Comparison of ENCODE assay signal across 9 mouse cellular contexts in genomic region chr1:193255488-193256288, GRCm38 (mm10). TPM values are rescaled to one million over a fixed set of nuclear protein-coding genes. Genes with fewer than 3 reads are reported as not detected.
DNase-seq lines count a peak whose midpoint lies in the region; ATAC-seq and TF ChIP-seq lines count a peak whose summit lies in the region.
"Had no signal": no experiment of that assay in that cellular context is flagged by ENCODE, and none has a peak within 500 bp of the region (broad histone marks: within the 10 kb centered on the region; RNA-seq: fewer than 3 reads in every experiment).

No protein-coding gene starts in this region.

- peak; percentile 79 for DNase-seq in adrenal gland, postnatal 25 days
- DNase-seq in heart, postnatal 36 days = peak; percentile 76 to 81
- peak; percentile 63 for DNase-seq in large intestine, adult 2 months (ENCODE audit: low read depth, low spot score)
- DNase-seq in lung, embryonic 14.5 days = peak; percentile 91
- DNase-seq in retina, embryonic 14.5 days (ENCODE audit: low spot score) = peak; percentile 68
- peak; percentile 60 to 78 for DNase-seq in urinary bladder, postnatal 4 days (ENCODE audit: low spot score in 2 of 2)

- TF ChIP-seq CTCF in E14TG2a.4 (conservative IDR thresholded peaks at IDR 0.05; ENCODE audit: low read length) = peak; percentile 38
- 0 out of 2 replicates have a peak, but pooled peaks have one; percentile 1 for TF ChIP-seq CTCF in embryonic fibroblast, embryonic 13.5 days (IDR thresholded peaks at IDR 0.05; ENCODE audit: borderline replicate concordance, insufficient read depth, low read length)
- TF ChIP-seq CTCF in lung, embryonic 14.5 days (IDR thresholded peaks at IDR 0.05; ENCODE audit: low read depth) = peak; percentile 74

- no peaks in the 10 kb centered on the region for H3K27me3 ChIP-seq in E14TG2a.4 (ENCODE audit: insufficient read depth, low read length)
- H3K27me3 ChIP-seq in lung, embryonic 14.5 days (ENCODE audit: insufficient read depth, low read length) = no peaks in the 10 kb centered on the region

- WGBS in large intestine, adult 2 months = 32% methylated on average over 3 of the region's 3 CpGs
- 19% methylated on average over 3 of the region's 3 CpGs for WGBS in lung, embryonic 14.5 days

- peak; percentile 54; the same call in 1 of the 2 replicates for ATAC-seq in lung, embryonic 14.5 days (ENCODE audit: insufficient read depth)

- TF ChIP-seq POLR2A in embryonic fibroblast, embryonic 13.5 days (IDR thresholded peaks at IDR 0.05; ENCODE audit: low read depth, low read length) = no peak

- no peak overlapping the region for H3K4me2 ChIP-seq in lung, embryonic 14.5 days

- no peaks in the 10 kb centered on the region for H3K4me1 ChIP-seq in E14TG2a.4 (replicated peaks; ENCODE audit: low read depth, low read length)
- no peaks in the 10 kb centered on the region for H3K4me1 ChIP-seq in embryonic fibroblast, embryonic 13.5 days (ENCODE audit: control insufficient read depth, insufficient read depth, low read length)
- H3K4me1 ChIP-seq in lung, embryonic 14.5 days (ENCODE audit: insufficient read depth) = no peaks in the 10 kb centered on the region

- H3K9ac ChIP-seq in lung, embryonic 14.5 days = no peak overlapping the region

- no peak overlapping the region for H3K4me3 ChIP-seq in E14TG2a.4 (replicated peaks; ENCODE audit: low read length)
- H3K4me3 ChIP-seq in embryonic fibroblast, embryonic 13.5 days (ENCODE audit: insufficient read depth, low read length) = no peak overlapping the region
- H3K4me3 ChIP-seq in lung, embryonic 14.5 days (ENCODE audit: low read depth, low read length) = no peak overlapping the region
- H3K4me3 ChIP-seq: erythroblast, embryonic 14.5 days had no signal

- intact Hi-C loops in heart, postnatal 36 days (cut with DNase I) = loop anchor here (1.0 kb wide), 2 partner anchors 69 to 121 kb away; no protein-coding TSS in a partner anchor

- no peak overlapping the region for H3K27ac ChIP-seq in embryonic fibroblast, embryonic 13.5 days (ENCODE audit: insufficient read depth, low read length)
- H3K27ac ChIP-seq in lung, embryonic 14.5 days (ENCODE audit: low read depth) = no peak overlapping the region

- no peaks in the 10 kb centered on the region for H3K9me3 ChIP-seq in E14TG2a.4 (ENCODE audit: low read length)
- H3K9me3 ChIP-seq in lung, embryonic 14.5 days (ENCODE audit: low read depth, low read length) = no peaks in the 10 kb centered on the region

- H3K36me3 ChIP-seq in E14TG2a.4 (ENCODE audit: insufficient read depth, low read length) = no peaks in the 10 kb centered on the region
- no peaks in the 10 kb centered on the region for H3K36me3 ChIP-seq in lung, embryonic 14.5 days (ENCODE audit: insufficient read depth)

RNA-seq across cellular contexts. Expression of gene Hsd11b1, which starts 8.2 kb away (rescaled TPM):
- total RNA-seq in adrenal gland, postnatal 25 days (2021) = 71.0 and 74.2 TPM in 2 replicates
- polyA plus RNA-seq in embryonic fibroblast, embryonic 13.5 days (2011; ENCODE audit: insufficient read length, low read depth, missing spikeins) = 0.86 TPM in 1 of 2 replicates, not detected in the other
- 10 to 100 TPM in 1 of 2 experiments, 1 to 10 TPM in 1; 8.6 to 13.2 TPM for total RNA-seq in heart, postnatal 36 days (2021)
- polyA plus RNA-seq in large intestine, adult 2 months (2012; rRNA removed) = 10.5 and 12.3 TPM in 2 replicates
- polyA plus RNA-seq in lung, embryonic 14.5 days (2014; fragmentation: Nextera tagmentation; extraction: Ambion mirVana) = 1.6 and 2.1 TPM in 2 replicates
- polyA plus RNA-seq: erythroblast, embryonic 14.5 days had no signal

RNA-seq across cellular contexts. Expression of gene G0s2, which starts 17.3 kb away (rescaled TPM):
- total RNA-seq in adrenal gland, postnatal 25 days (2021) = 62.3 and 98.6 TPM in 2 replicates
- polyA plus RNA-seq in embryonic fibroblast, embryonic 13.5 days (2011; ENCODE audit: insufficient read length, low read depth, missing spikeins) = 1.5 and 3.4 TPM in 2 replicates
- total RNA-seq in heart, postnatal 36 days (2021) = 10 to 100 TPM; 53.6 to 57.8 TPM
- polyA plus RNA-seq in large intestine, adult 2 months (2012; rRNA removed) = 28.4 and 31.0 TPM in 2 replicates
- 49.0 and 67.3 TPM in 2 replicates for polyA plus RNA-seq in lung, embryonic 14.5 days (2014; fragmentation: Nextera tagmentation; extraction: Ambion mirVana)

RNA-seq across cellular contexts. Expression of gene Lamb3, which starts 48.2 kb away (rescaled TPM):
- total RNA-seq in adrenal gland, postnatal 25 days (2021) = 0.76 and 2.3 TPM in 2 replicates
- not detected in 2 replicates for polyA plus RNA-seq in embryonic fibroblast, embryonic 13.5 days (2011; ENCODE audit: insufficient read length, low read depth, missing spikeins)
- 10 to 100 TPM; 10.2 to 13.0 TPM for total RNA-seq in heart, postnatal 36 days (2021)
- 14.7 and 16.7 TPM in 2 replicates for polyA plus RNA-seq in large intestine, adult 2 months (2012; rRNA removed)
- 24.4 and 24.7 TPM in 2 replicates for polyA plus RNA-seq in lung, embryonic 14.5 days (2014; fragmentation: Nextera tagmentation; extraction: Ambion mirVana)
- polyA plus RNA-seq: erythroblast, embryonic 14.5 days had no signal

RNA-seq across cellular contexts. Expression of gene Traf3ip3, which starts 54.2 kb away (rescaled TPM):
- total RNA-seq in adrenal gland, postnatal 25 days (2021) = 1.5 and 3.4 TPM in 2 replicates
- not detected in 2 replicates for polyA plus RNA-seq in embryonic fibroblast, embryonic 13.5 days (2011; ENCODE audit: insufficient read length, low read depth, missing spikeins)
- total RNA-seq in heart, postnatal 36 days (2021) = 1 to 10 TPM; 1.2 to 1.9 TPM
- polyA plus RNA-seq in large intestine, adult 2 months (2012; rRNA removed) = 6.1 and 7.4 TPM in 2 replicates
- 1.9 and 4.1 TPM in 2 replicates for polyA plus RNA-seq in lung, embryonic 14.5 days (2014; fragmentation: Nextera tagmentation; extraction: Ambion mirVana)
- polyA plus RNA-seq: erythroblast, embryonic 14.5 days had no signal

Comparison
In these comparisons a context has a peak if more than half of its experiments do, and no peak if none do; other contexts are left out.
1. CTCF ChIP-seq: peak in every context shown above with its lines; median percentile 74 in lung, embryonic 14.5 days; 38 in E14TG2a.4; 1 in embryonic fibroblast, embryonic 13.5 days.
2. RNA of gene Lamb3, which starts 48.2 kb away (polyA plus RNA-seq): 24.4 to 24.7 TPM in lung, embryonic 14.5 days and 14.7 to 16.7 TPM in large intestine, adult 2 months; not detected in embryonic fibroblast, embryonic 13.5 days; every median in the first group is over 10 times any median in the second.
3. Peak in every context shown above with its lines, with median percentiles within 50 percentile points of each other: DNase-seq.